Mouse (Mus musculus) stomach, adult 2 months (tissue): ENCODE data around the gene Gm10570. TPM values are rescaled to one million over a fixed set of nuclear protein-coding genes. Genes with fewer than 3 reads are reported as not detected.

Experiments
- polyA plus RNA-seq: library from polyadenylated mRNA; depleted of rRNA; stranded (reverse); fragments of >200 nt; gene quantifications from 2 replicates; pipeline ENCODE4 v1.2.3, GENCODE M21; 2012; rRNA removed

Gene Gm10570
- 0.25 TPM in 1 of 2 replicates, not detected in the other for polyA plus RNA-seq

GRCm38 (mm10) chr4:130308231-130309081 is at the start of gene Gm10570, which contains the start of gene Fabp3:
Gene Gm10570, minus strand, starts transcription at chr4:130308674.
Gene Fabp3, plus strand, starts transcription at chr4:130308595.

GRCm38 (mm10) chr4:130279105-130279504 is 29.4 kb downstream of the Gm10570 start, which contains the start of gene Serinc2:
Gene Serinc2, minus strand, starts transcription at chr4:130279205.

Other genes starting within 250 kb of the Gm10570 start
- gene Pef1, start 206.1 kb downstream of the Gm10570 start, polyA plus RNA-seq = 64.1 and 80.9 TPM in 2 replicates
- 5.9 and 9.3 TPM in 2 replicates for gene Hcrtr1, start 169.3 kb downstream of the Gm10570 start, polyA plus RNA-seq
- 203 and 220 TPM in 2 replicates for gene Tinagl1, start 133.6 kb downstream of the Gm10570 start, polyA plus RNA-seq
- gene Gm853, start 86.3 kb downstream of the Gm10570 start, polyA plus RNA-seq = not detected in 2 replicates
- gene Serinc2, start 29.5 kb downstream of the Gm10570 start, polyA plus RNA-seq = 493 and 559 TPM in 2 replicates
- 89.0 and 108 TPM in 2 replicates for gene Fabp3, start 79 bp downstream of the Gm10570 start, polyA plus RNA-seq
- 28.5 and 30.8 TPM in 2 replicates for gene Zcchc17, start 51.3 kb upstream of the Gm10570 start, polyA plus RNA-seq
- gene Snrnp40, start 51.5 kb upstream of the Gm10570 start, polyA plus RNA-seq = 9.4 and 9.7 TPM in 2 replicates